Mouse (Mus musculus) thymus, postnatal 4 days (tissue): ENCODE data around the gene Fyb.

Experiments used
- DNase-seq: peaks from one replicate; pipeline ENCODE4 v3.0.0; 2021

Fyb gene

GRCm38 (mm10) chr15:6666072-6666471 is 143.4 kb downstream of the Fyb start:
- DNase-seq = no peak

GRCm38 (mm10) chr15:6668793-6669437 is 146.3 kb downstream of the Fyb start:
- DNase-seq = no peak

DNA sequence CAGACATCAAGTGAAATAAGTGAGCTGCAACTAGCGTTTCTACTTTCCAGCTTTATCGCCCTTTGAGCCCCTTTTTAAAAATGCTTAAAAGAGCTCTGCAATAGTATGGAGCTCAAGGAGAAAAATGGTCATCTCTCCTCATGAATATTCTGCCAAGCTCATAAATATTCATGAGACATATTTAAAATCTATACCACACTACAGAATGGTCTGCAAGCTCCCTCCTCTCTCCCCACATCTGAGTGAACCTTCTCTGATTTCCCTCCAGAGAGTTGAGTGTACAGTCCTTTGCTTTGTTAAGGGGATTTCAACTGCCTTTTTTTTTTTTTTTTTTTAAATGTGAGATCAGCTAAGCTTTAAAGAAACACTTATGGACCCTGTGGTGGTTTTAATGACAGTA is 155.8 kb downstream of the Fyb start:
- DNase-seq = no peak

- DNase-seq = peak; percentile 46
Measured at GRCm38 (mm10) chr15:6702164-6702563, 179.5 kb downstream of the Fyb start.

GRCm38 (mm10) chr15:6705351-6705901 is 182.8 kb downstream of the Fyb start:
- DNase-seq = no peak

GRCm38 (mm10) chr15:6707551-6707935 is 184.9 kb downstream of the Fyb start:
- peak; percentile 77 for DNase-seq

- peak; percentile 95 for DNase-seq
Measured at GRCm38 (mm10) chr15:6707936-6708525, 185.4 kb downstream of the Fyb start, which contains the start of gene Rictor. Gene Rictor (plus strand): TSS chr15:6708379.

- DNase-seq = peak; percentile 71
Measured at GRCm38 (mm10) chr15:6708526-6709441, 186.1 kb downstream of the Fyb start.

DNA sequence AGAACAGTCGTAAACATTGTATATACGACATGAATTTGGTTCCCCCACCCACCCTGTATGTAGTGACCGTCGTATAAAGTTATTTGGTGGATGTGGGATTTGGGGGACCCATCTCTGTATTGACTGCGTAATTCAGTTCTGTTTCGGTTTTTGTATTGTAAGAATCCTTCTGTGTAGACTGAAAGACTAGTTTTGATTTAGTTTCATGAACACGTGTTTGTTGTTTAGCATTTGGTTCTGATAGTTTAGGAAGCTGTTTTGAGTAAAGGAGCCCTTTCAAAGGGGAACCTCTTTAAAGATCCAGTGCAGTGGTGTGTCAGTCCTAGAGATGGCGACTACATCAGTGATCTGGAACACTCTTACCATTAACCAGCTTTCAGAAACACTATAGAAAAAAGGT is 187.0 kb downstream of the Fyb start:
- DNase-seq = no peak

DNA sequence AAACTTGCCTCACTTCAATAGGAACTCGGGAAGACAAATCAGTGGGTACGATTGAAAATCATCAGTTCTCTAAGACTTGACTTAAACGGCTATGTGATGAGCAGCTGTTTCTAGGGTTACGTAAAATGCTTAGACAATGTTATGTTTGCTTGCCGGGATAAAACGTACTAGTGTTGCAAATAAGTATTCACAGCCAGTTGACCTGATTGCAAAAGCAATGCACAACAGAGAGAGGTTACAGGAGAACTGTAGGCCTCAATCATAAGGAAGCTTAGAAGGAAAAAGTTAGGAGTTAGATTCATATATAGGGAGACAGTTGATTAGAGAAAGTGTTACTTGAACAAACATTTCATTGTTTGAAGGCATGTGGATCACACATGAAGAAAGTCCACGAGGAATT is 187.7 kb downstream of the Fyb start:
- no peak for DNase-seq

GRCm38 (mm10) chr15:6711226-6711625 is 188.6 kb downstream of the Fyb start:
- no peak for DNase-seq
